ENCODE assay signal across 24 mouse cellular contexts in the genomic region with DNA sequence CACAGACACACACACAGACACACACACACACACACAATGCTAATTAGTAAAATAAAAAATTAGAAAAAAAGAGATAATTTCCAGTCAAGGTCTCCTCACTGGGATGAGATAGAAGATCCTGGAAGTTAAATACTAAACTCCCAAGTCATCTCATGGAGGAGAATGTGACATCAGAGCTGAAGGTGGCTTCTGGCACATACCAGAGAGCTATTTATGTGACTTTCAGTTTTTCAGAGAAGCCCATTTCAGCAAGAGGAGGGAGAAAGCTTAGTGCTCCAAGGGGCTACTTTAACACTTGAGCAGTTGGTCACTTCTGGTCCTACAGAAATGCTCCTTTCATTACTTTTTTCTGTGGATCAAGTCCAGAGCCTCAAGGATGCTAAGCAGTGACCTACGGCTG.
DNase-seq lines count a peak whose midpoint lies in the region; ATAC-seq and TF ChIP-seq lines count a peak whose summit lies in the region.
"Had no signal": no experiment of that assay in that cellular context is flagged by ENCODE, and none has a peak within 500 bp of the region (broad histone marks: within the 10 kb centered on the region; RNA-seq: fewer than 3 reads in every experiment).

No protein-coding gene starts in this region.

- DNase-seq in frontal cortex, postnatal 25 days (ENCODE audit: low spot score in 2 of 2) = no peak
- DNase-seq in left cerebral cortex, adult 2 months (ENCODE audit: extremely low spot score in 1 of 2, low spot score in 2 of 2) = no peak
- no peak for DNase-seq in left cerebral cortex, adult 8-10 months (ENCODE audit: low spot score in 2 of 2)
- DNase-seq: adrenal gland, adult 8-10 months; adrenal gland, postnatal 14 days; adrenal gland, postnatal 36 days; B cell, adult 2 months; cerebellum, adult 11 months; cerebellum, adult 18-20 months; cerebellum, adult 8-10 months; cerebellum, adult 9-11 months; cerebellum, postnatal 14 days; cerebellum, postnatal 36 days; embryo, embryonic 11 days; forebrain, postnatal 0 days had no signal

- H3K27ac ChIP-seq in left cerebral cortex, adult 2 months = peak overlapping the region; percentile 82
- H3K27ac ChIP-seq: embryonic facial prominence, embryonic 13.5 days; embryonic facial prominence, embryonic 15.5 days; forebrain, embryonic 13.5 days; forebrain, embryonic 15.5 days had no signal

- intact Hi-C loops in left cerebral cortex, adult 2 months (cut with DNase I) = loop anchor here (5.0 kb wide), 1 partner anchor 57 kb away; no protein-coding TSS in a partner anchor

- H3K4me3 ChIP-seq in left cerebral cortex, adult 2 months = no peak overlapping the region
- H3K4me3 ChIP-seq: embryonic facial prominence, embryonic 13.5 days; embryonic facial prominence, embryonic 15.5 days; forebrain, embryonic 13.5 days; forebrain, embryonic 15.5 days had no signal

- no peak for TF ChIP-seq CTCF in left cerebral cortex, adult 2 months (IDR thresholded peaks at IDR 0.05)

- ATAC-seq in frontal cortex, adult (ENCODE audit: low TSS enrichment) = peak; percentile 54; the same call in 1 of the 2 replicates
- ATAC-seq in erythroblast, adult 5-6 weeks (replicated peaks; ENCODE audit: low FRiP score, poor library complexity, severe bottlenecking) = no peak
- ATAC-seq: activated CD4-positive, CD25-positive, alpha-beta regulatory T cell, adult 4 months; CD4-positive, CD25-positive, alpha-beta regulatory T cell, adult 4 months; forebrain, embryonic 13.5 days; forebrain, embryonic 15.5 days; forebrain, postnatal 0 days; Patski had no signal
